Mouse (Mus musculus): ENCODE measurements around the gene Stoml2. TPM values are rescaled to one million over a fixed set of nuclear protein-coding genes. Genes with fewer than 3 reads are reported as not detected.

The Stoml2 gene
- polyA plus RNA-seq, 1 experiment from 2014 or later = 360 TPM

GRCm38 (mm10) chr4:43057654-43058053 is 26.1 kb upstream of the Stoml2 start:
- DNase-seq (ENCODE audit: low spot score) = no peak
- H3K9ac ChIP-seq (ENCODE audit: low read length) = no peak overlapping the region
- no peaks in the 10 kb centered on the region for H3K9me3 ChIP-seq (ENCODE audit: control insufficient read depth, low read length)
- H3K27ac ChIP-seq (ENCODE audit: low read depth, low read length) = no peak overlapping the region
- no peaks in the 10 kb centered on the region for H3K27me3 ChIP-seq (ENCODE audit: control insufficient read depth, insufficient read depth, low read length)
- H3K36me3 ChIP-seq (ENCODE audit: control insufficient read depth, insufficient read depth, low read length) = no peaks in the 10 kb centered on the region
- H3K4me2 ChIP-seq (ENCODE audit: low read depth) = no peak overlapping the region
- H3K4me1 ChIP-seq (ENCODE audit: control insufficient read depth, insufficient read depth, low read length) = no peaks in the 10 kb centered on the region
- no peak overlapping the region for H3K4me3 ChIP-seq (ENCODE audit: low read depth, low read length)
- 93% methylated on average over 5 of the region's 5 CpGs for WGBS
- ATAC-seq (ENCODE audit: insufficient read depth, low FRiP score, low TSS enrichment) = no peak

DNA sequence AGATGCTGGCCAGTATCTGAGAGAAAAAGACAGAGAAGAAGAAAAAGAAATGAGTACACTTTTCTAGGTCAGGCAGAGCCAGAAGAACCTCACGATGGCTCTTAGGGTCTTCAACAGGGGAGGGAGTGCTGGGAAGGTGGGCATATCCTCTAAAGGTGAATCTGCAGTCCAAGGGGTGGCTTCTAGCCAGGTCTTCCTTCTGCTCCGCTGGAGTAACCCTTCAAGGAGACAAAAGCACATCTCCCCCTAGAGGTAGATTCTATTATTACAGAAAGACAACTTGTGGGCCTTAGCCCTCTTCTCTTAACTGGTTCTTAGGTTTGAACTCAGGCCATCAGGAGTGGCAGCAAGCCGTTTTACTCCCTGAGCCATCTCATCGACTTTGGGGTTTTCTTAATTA is 21.1 kb upstream of the Stoml2 start:
- no peak overlapping the region for H3K27ac ChIP-seq (ENCODE audit: low read depth, low read length)
- no peak overlapping the region for H3K4me2 ChIP-seq (ENCODE audit: low read depth)
- no peak overlapping the region for H3K4me3 ChIP-seq (ENCODE audit: low read depth, low read length)
- no peaks in the 10 kb centered on the region for H3K9me3 ChIP-seq (ENCODE audit: control insufficient read depth, low read length)
- no peaks in the 10 kb centered on the region for H3K36me3 ChIP-seq (ENCODE audit: control insufficient read depth, insufficient read depth, low read length)
- 13% methylated on average over 4 of the region's 4 CpGs for WGBS
- H3K4me1 ChIP-seq (ENCODE audit: control insufficient read depth, insufficient read depth, low read length) = no peaks in the 10 kb centered on the region
- no peak overlapping the region for H3K9ac ChIP-seq (ENCODE audit: low read length)
- H3K27me3 ChIP-seq (ENCODE audit: control insufficient read depth, insufficient read depth, low read length) = no peaks in the 10 kb centered on the region
- no peak for ATAC-seq (ENCODE audit: insufficient read depth, low FRiP score, low TSS enrichment)
- peak; percentile 24 for DNase-seq (ENCODE audit: low spot score)

GRCm38 (mm10) chr4:43047231-43047630 is 15.7 kb upstream of the Stoml2 start:
- Histone ChIP-seq H3K9ac (ENCODE audit: low read length) (no peak overlapping the region), H3K4me2 (ENCODE audit: low read depth) (peak overlapping the region; percentile 1; the same call in 1 of the 2 replicates), H3K27me3 (ENCODE audit: control insufficient read depth, insufficient read depth, low read length) (no peaks in the 10 kb centered on the region), H3K36me3 (ENCODE audit: control insufficient read depth, insufficient read depth, low read length) (no peaks in the 10 kb centered on the region), H3K4me3 (ENCODE audit: low read depth, low read length) (no peak overlapping the region), H3K27ac (ENCODE audit: low read depth, low read length) (no peak overlapping the region), H3K9me3 (ENCODE audit: control insufficient read depth, low read length) (no peaks in the 10 kb centered on the region), H3K4me1 (ENCODE audit: control insufficient read depth, insufficient read depth, low read length) (peaks cover 10% of the 10 kb centered on the region; the same call in 1 of the 2 replicates)
- 7% methylated on average over 5 of the region's 5 CpGs for WGBS
- ATAC-seq (ENCODE audit: insufficient read depth, low FRiP score, low TSS enrichment) = no peak
- peak; percentile 65 for DNase-seq (ENCODE audit: low spot score)

DNA sequence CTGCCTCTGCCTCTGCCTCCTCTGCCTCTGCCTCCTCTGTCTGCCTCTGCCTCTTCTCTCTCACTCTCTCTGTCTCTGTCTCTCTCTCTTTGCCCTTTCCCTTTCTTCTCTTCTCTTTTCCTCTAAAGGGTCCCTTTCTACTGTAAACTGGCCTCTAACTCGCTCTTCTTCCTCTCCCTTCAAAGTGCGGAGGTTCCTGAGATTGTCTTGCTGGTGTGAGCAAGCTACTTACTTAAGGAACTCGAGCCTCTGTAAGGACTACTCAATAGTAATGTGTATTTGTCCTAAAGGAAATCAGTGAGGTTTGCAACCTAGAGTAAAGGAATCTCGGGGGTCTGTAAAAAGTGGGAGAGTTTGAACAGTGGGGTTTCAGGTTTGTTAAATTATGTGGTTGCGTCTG is 15.1 kb upstream of the Stoml2 start:
- Histone ChIP-seq H3K27me3 (ENCODE audit: control insufficient read depth, insufficient read depth, low read length) (no peaks in the 10 kb centered on the region), H3K36me3 (ENCODE audit: control insufficient read depth, insufficient read depth, low read length) (no peaks in the 10 kb centered on the region), H3K9ac (ENCODE audit: low read length) (no peak overlapping the region), H3K4me1 (ENCODE audit: control insufficient read depth, insufficient read depth, low read length) (peaks cover 10% of the 10 kb centered on the region; the same call in 1 of the 2 replicates), H3K9me3 (ENCODE audit: control insufficient read depth, low read length) (no peaks in the 10 kb centered on the region), H3K27ac (ENCODE audit: low read depth, low read length) (no peak overlapping the region), H3K4me3 (ENCODE audit: low read depth, low read length) (peak overlapping the region; percentile 50; the same call in 1 of the 2 replicates), H3K4me2 (ENCODE audit: low read depth) (peak overlapping the region; percentile 73; the same call in 1 of the 2 replicates)
- ATAC-seq (ENCODE audit: insufficient read depth, low FRiP score, low TSS enrichment) = no peak
- 61% methylated on average over 5 of the region's 5 CpGs for WGBS
- no peak for DNase-seq (ENCODE audit: low spot score)

DNA sequence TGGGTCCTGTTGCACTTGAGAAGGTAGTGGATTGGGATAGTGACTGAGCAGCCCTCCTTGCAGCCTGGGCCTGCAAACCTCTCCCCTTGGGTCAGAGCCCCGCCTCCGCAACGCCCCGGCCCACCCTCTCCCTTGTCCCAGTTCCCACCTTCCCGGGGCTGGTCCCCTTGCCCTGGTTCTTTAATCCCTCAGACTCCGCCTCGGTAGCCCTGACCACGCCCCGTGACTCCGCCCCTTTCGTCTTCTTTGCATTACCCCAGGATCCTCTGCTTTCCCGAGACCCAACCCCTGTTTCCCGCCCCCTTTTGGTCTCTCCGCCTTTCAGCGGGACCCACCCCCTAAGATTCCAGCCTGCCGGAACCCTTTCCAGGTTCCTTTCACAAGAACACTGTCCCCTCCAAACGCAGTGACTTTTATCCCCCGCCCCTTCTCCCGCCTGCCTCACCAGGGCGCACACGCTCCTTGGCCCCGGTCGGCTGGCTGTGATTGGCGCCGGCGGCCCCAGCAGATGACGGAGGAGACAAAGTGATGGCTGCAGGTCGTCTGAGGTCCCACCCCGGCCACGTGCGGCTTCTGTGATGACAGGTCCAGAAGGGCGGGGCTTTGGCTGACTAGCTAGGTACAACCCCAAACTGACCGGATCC is 14.3 kb upstream of the Stoml2 start, which contains the start of gene Fam214b:
TSS of gene Fam214b (minus strand) at position 562 of the 644 bp plus-strand sequence.
- H3K4me2 ChIP-seq (ENCODE audit: low read depth) = peak within 1 kb of the TSS; percentile 73
- peaks cover 12% of the 10 kb centered on the region for H3K4me1 ChIP-seq (ENCODE audit: control insufficient read depth, insufficient read depth, low read length)
- H3K27ac ChIP-seq (ENCODE audit: low read depth, low read length) = peak within 1 kb of the TSS; percentile 95
- DNase-seq (ENCODE audit: low spot score) = peak; percentile 99
- no peaks in the 10 kb centered on the region for H3K9me3 ChIP-seq (ENCODE audit: control insufficient read depth, low read length)
- H3K27me3 ChIP-seq (ENCODE audit: control insufficient read depth, insufficient read depth, low read length) = no peaks in the 10 kb centered on the region
- no peaks in the 10 kb centered on the region for H3K36me3 ChIP-seq (ENCODE audit: control insufficient read depth, insufficient read depth, low read length)
- ATAC-seq (ENCODE audit: insufficient read depth, low FRiP score, low TSS enrichment) = peak; percentile 76
- under 1% methylated on average over 33 of the region's 33 CpGs for WGBS
- H3K9ac ChIP-seq (ENCODE audit: low read length) = peak within 1 kb of the TSS; percentile 60
- peak within 1 kb of the TSS; percentile 50 for H3K4me3 ChIP-seq (ENCODE audit: low read depth, low read length)

DNA sequence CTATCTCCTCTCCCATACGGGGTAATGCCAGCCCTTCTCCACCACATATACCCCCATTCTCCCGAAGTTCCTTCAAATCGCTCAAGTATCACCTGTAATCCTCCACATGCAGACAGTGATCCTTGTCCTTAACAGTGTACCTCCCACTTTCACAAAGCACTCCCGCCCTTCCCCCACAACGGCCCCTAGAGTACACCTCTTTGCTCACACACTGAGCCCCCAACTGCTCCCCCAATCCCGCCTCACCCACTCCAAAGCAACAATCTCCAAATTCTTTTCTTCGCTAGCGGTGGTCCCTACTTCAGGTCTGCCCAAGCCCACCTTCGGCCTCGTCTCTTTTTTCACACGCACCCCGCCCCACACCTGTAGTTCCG is 13.8 kb upstream of the Stoml2 start:
- peak overlapping the region; percentile 95 for H3K27ac ChIP-seq (ENCODE audit: low read depth, low read length)
- no peak for DNase-seq (ENCODE audit: low spot score)
- no peaks in the 10 kb centered on the region for H3K27me3 ChIP-seq (ENCODE audit: control insufficient read depth, insufficient read depth, low read length)
- ATAC-seq (ENCODE audit: insufficient read depth, low FRiP score, low TSS enrichment) = peak; percentile 8; the same call in 1 of the 2 replicates
- no peaks in the 10 kb centered on the region for H3K9me3 ChIP-seq (ENCODE audit: control insufficient read depth, low read length)
- 7% methylated on average over 13 of the region's 13 CpGs for WGBS
- peak overlapping the region; percentile 50 for H3K4me3 ChIP-seq (ENCODE audit: low read depth, low read length)
- H3K36me3 ChIP-seq (ENCODE audit: control insufficient read depth, insufficient read depth, low read length) = no peaks in the 10 kb centered on the region
- H3K4me1 ChIP-seq (ENCODE audit: control insufficient read depth, insufficient read depth, low read length) = peaks cover 14% of the 10 kb centered on the region
- peak overlapping the region; percentile 60 for H3K9ac ChIP-seq (ENCODE audit: low read length)
- peak overlapping the region; percentile 73 for H3K4me2 ChIP-seq (ENCODE audit: low read depth)

DNA sequence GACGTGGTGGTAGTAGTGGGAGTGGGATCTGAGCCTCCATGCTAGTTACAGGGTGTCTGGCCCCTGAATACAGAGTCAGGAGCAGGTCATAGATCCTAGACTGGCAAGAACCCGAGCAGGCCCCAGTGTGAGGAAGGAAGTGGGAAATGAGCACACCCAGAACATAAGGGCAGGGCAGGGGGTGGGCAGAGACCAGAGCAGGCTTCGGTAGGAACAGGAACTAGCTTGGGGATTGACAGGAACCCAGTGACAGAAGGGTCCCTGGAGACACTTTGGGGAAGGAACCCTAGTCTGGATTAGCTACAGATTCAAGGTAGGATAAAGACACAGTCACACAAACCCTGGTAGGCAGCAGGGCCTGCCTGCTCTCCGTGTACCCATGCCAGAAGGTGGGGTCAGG is 13.2 kb upstream of the Stoml2 start:
- Histone ChIP-seq H3K4me3 (ENCODE audit: low read depth, low read length) (peak overlapping the region; percentile 50), H3K27me3 (ENCODE audit: control insufficient read depth, insufficient read depth, low read length) (no peaks in the 10 kb centered on the region), H3K36me3 (ENCODE audit: control insufficient read depth, insufficient read depth, low read length) (no peaks in the 10 kb centered on the region), H3K4me1 (ENCODE audit: control insufficient read depth, insufficient read depth, low read length) (peaks cover 14% of the 10 kb centered on the region), H3K4me2 (ENCODE audit: low read depth) (peak overlapping the region; percentile 73), H3K27ac (ENCODE audit: low read depth, low read length) (peak overlapping the region; percentile 95), H3K9ac (ENCODE audit: low read length) (peak overlapping the region; percentile 60), H3K9me3 (ENCODE audit: control insufficient read depth, low read length) (no peaks in the 10 kb centered on the region)
- peak; percentile 19 for DNase-seq (ENCODE audit: low spot score)
- 8% methylated on average over 4 of the region's 4 CpGs for WGBS
- no peak for ATAC-seq (ENCODE audit: insufficient read depth, low FRiP score, low TSS enrichment)

DNA sequence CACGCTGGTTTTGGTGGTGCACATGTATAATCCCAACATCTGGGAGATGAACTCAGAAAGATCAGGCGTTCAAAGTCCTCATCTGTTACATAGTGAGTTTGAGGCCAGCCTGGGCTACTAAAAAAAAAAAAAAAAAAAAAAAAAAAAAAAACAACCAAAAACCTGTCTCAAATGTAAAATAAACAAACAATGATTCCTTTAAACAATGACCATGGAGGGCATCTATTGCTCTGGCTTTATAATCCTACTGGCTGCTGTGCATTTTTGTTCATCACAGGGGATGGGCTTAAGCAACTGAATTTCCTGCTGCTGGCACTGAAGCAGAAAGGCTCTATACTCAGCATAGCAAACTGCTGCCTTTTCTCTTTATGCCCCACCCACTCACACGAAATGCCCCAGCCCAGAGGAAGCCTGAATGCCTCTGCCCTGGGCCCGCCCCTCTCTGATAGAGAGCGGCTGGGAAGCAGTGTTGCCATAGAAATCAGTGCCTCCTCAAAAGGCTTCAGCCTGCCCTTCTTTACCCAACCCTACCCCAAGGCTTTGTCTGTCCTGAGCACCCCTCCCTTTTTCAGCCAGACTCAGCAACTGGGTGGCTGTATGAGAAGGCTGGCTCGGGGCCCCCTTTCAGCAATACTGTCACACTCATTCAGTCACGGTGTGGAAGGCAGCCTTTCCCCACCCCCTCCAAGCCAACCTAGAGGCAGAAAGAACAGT is 12.3 kb upstream of the Stoml2 start:
- 17% methylated on average over 7 of the region's 7 CpGs for WGBS
- H3K27me3 ChIP-seq (ENCODE audit: control insufficient read depth, insufficient read depth, low read length) = no peaks in the 10 kb centered on the region
- H3K4me1 ChIP-seq (ENCODE audit: control insufficient read depth, insufficient read depth, low read length) = peaks cover 20% of the 10 kb centered on the region
- H3K27ac ChIP-seq (ENCODE audit: low read depth, low read length) = peak overlapping the region; percentile 95
- peak; percentile 76 for ATAC-seq (ENCODE audit: insufficient read depth, low FRiP score, low TSS enrichment)
- peak; percentile 88 for DNase-seq (ENCODE audit: low spot score)
- no peaks in the 10 kb centered on the region for H3K9me3 ChIP-seq (ENCODE audit: control insufficient read depth, low read length)
- H3K4me2 ChIP-seq (ENCODE audit: low read depth) = peak overlapping the region; percentile 73
- no peaks in the 10 kb centered on the region for H3K36me3 ChIP-seq (ENCODE audit: control insufficient read depth, insufficient read depth, low read length)
- peak overlapping the region; percentile 60 for H3K9ac ChIP-seq (ENCODE audit: low read length)
- peak overlapping the region; percentile 50 for H3K4me3 ChIP-seq (ENCODE audit: low read depth, low read length)

Data from neural tube, embryonic 11.5 days (tissue).